Mouse (Mus musculus): ENCODE results near the gene Rnase10. TPM values are rescaled to one million over a fixed set of nuclear protein-coding genes. Genes with fewer than 3 reads are reported as not detected.
"Not testable (repeated sequence)": the region's sequence is repeated elsewhere in the genome, so short reads cannot be mapped to it uniquely, and the experiment has no call there.

The Rnase10 gene
- 0.34 and 0.40 TPM in 2 replicates for polyA plus RNA-seq (2015; fragmentation: Nextera tagmentation; extraction: Ambion mirVana)

GRCm38 (mm10) chr14:51007152-51007801, at the start of gene Rnase10:
TSS of gene Rnase10 (plus strand) at chr14:51007751.
- H3K9me3 ChIP-seq: no peaks in the 10 kb centered on the region

GRCm38 (mm10) chr14:50958289-50958995, 49.1 kb upstream of the Rnase10 start:
- H3K27me3 ChIP-seq (replicated peaks); H3K9me3 ChIP-seq; H3K27ac ChIP-seq (replicated peaks); ATAC-seq (ENCODE audit: extremely low read depth, insufficient number of reproducible peaks, low FRiP score, low TSS enrichment); H3K36me3 ChIP-seq; H3K4me3 ChIP-seq; H3K9ac ChIP-seq; H3K4me2 ChIP-seq; H3K4me1 ChIP-seq: not testable (repeated sequence)
- WGBS: 78% methylated on average over 5 of the region's 5 CpGs

More at GRCm38 (mm10) chr14:51007152-51007801, at the start of gene Rnase10:
- H3K9ac ChIP-seq: peak within 1 kb of the TSS; percentile 57; the same call in 1 of the 2 replicates
- no peaks in the 10 kb centered on the region for H3K36me3 ChIP-seq
- no peaks in the 10 kb centered on the region for H3K27me3 ChIP-seq (replicated peaks)
- no peak within 1 kb of the TSS for H3K4me3 ChIP-seq
- H3K4me1 ChIP-seq: peaks cover 31% of the 10 kb centered on the region
- ATAC-seq (ENCODE audit: extremely low read depth, insufficient number of reproducible peaks, low FRiP score, low TSS enrichment): no peak
- 70% methylated on average over 8 of the region's 8 CpGs for WGBS
- H3K4me2 ChIP-seq: peak within 1 kb of the TSS; percentile 38; the same call in 1 of the 2 replicates
- H3K27ac ChIP-seq (replicated peaks): peak within 1 kb of the TSS; percentile 96

GRCm38 (mm10) chr14:50968216-50968980, 39.2 kb upstream of the Rnase10 start:
- Histone ChIP-seq H3K9me3 (no peaks in the 10 kb centered on the region), H3K27me3 (replicated peaks) (no peaks in the 10 kb centered on the region), H3K9ac (no peak overlapping the region), H3K36me3 (no peaks in the 10 kb centered on the region), H3K4me1 (peaks cover 9% of the 10 kb centered on the region), H3K4me2 (no peak overlapping the region), H3K27ac (replicated peaks) (no peak overlapping the region), H3K4me3 (no peak overlapping the region)
- WGBS: 83% methylated on average over 5 of the region's 5 CpGs
- ATAC-seq (ENCODE audit: extremely low read depth, insufficient number of reproducible peaks, low FRiP score, low TSS enrichment): no peak

GRCm38 (mm10) chr14:50969041-50969440, 38.5 kb upstream of the Rnase10 start:
- no peaks in the 10 kb centered on the region for H3K27me3 ChIP-seq (replicated peaks)
- no peak overlapping the region for H3K9ac ChIP-seq
- H3K9me3 ChIP-seq: no peaks in the 10 kb centered on the region
- peaks cover 9% of the 10 kb centered on the region for H3K4me1 ChIP-seq
- no peak overlapping the region for H3K27ac ChIP-seq (replicated peaks)
- no peak for ATAC-seq (ENCODE audit: extremely low read depth, insufficient number of reproducible peaks, low FRiP score, low TSS enrichment)
- no peaks in the 10 kb centered on the region for H3K36me3 ChIP-seq
- no peak overlapping the region for H3K4me3 ChIP-seq
- WGBS: 22% methylated on average over 1 of the region's 1 CpGs
- H3K4me2 ChIP-seq: peak overlapping the region; percentile 38; the same call in 1 of the 2 replicates

- no peaks in the 10 kb centered on the region for H3K36me3 ChIP-seq
- no peaks in the 10 kb centered on the region for H3K9me3 ChIP-seq
- ATAC-seq (ENCODE audit: extremely low read depth, insufficient number of reproducible peaks, low FRiP score, low TSS enrichment): no peak
- 23% methylated on average over 12 of the region's 12 CpGs for WGBS
- H3K4me3 ChIP-seq: no peak overlapping the region
- peak overlapping the region; percentile 51; the same call in 1 of the 2 replicates for H3K27ac ChIP-seq (replicated peaks)
- H3K4me2 ChIP-seq: peak overlapping the region; percentile 38
- H3K4me1 ChIP-seq: peaks cover 9% of the 10 kb centered on the region
- no peaks in the 10 kb centered on the region for H3K27me3 ChIP-seq (replicated peaks)
- H3K9ac ChIP-seq: peak overlapping the region; percentile 17; the same call in 1 of the 2 replicates
These were observed 37.7 kb upstream of the Rnase10 start for GRCm38 (mm10) chr14:50969558-50970544.

GRCm38 (mm10) chr14:50970822-50971221, 36.7 kb upstream of the Rnase10 start:
- Histone ChIP-seq H3K9ac (no peak overlapping the region), H3K4me3 (no peak overlapping the region), H3K9me3 (no peaks in the 10 kb centered on the region), H3K4me2 (no peak overlapping the region), H3K36me3 (no peaks in the 10 kb centered on the region), H3K27me3 (replicated peaks) (no peaks in the 10 kb centered on the region), H3K27ac (replicated peaks) (no peak overlapping the region), H3K4me1 (peaks cover 9% of the 10 kb centered on the region)
- no peak for ATAC-seq (ENCODE audit: extremely low read depth, insufficient number of reproducible peaks, low FRiP score, low TSS enrichment)
- WGBS: 54% methylated on average over 1 of the region's 1 CpGs

GRCm38 (mm10) chr14:50973054-50973453, 34.5 kb upstream of the Rnase10 start:
- H3K9me3 ChIP-seq; ATAC-seq (ENCODE audit: extremely low read depth, insufficient number of reproducible peaks, low FRiP score, low TSS enrichment); H3K36me3 ChIP-seq; H3K4me3 ChIP-seq; H3K4me2 ChIP-seq; H3K27ac ChIP-seq (replicated peaks); H3K27me3 ChIP-seq (replicated peaks); H3K9ac ChIP-seq: not testable (repeated sequence)
- peaks cover 15% of the 10 kb centered on the region for H3K4me1 ChIP-seq
- WGBS: 92% methylated on average over 5 of the region's 5 CpGs

- no peak overlapping the region for H3K4me3 ChIP-seq
- H3K9ac ChIP-seq: no peak overlapping the region
- no peak for ATAC-seq (ENCODE audit: extremely low read depth, insufficient number of reproducible peaks, low FRiP score, low TSS enrichment)
- H3K27me3 ChIP-seq (replicated peaks): no peaks in the 10 kb centered on the region
- peaks cover 15% of the 10 kb centered on the region for H3K4me1 ChIP-seq
- no peaks in the 10 kb centered on the region for H3K9me3 ChIP-seq
- no peak overlapping the region for H3K27ac ChIP-seq (replicated peaks)
- H3K4me2 ChIP-seq: no peak overlapping the region
- no peaks in the 10 kb centered on the region for H3K36me3 ChIP-seq
- 31% methylated on average over 4 of the region's 4 CpGs for WGBS
These were observed 33.9 kb upstream of the Rnase10 start for GRCm38 (mm10) chr14:50973700-50974099.

- Histone ChIP-seq H3K27ac (replicated peaks) (no peak overlapping the region), H3K9ac (no peak overlapping the region), H3K4me1 (peaks cover 9% of the 10 kb centered on the region), H3K4me2 (no peak overlapping the region), H3K27me3 (replicated peaks) (no peaks in the 10 kb centered on the region), H3K36me3 (no peaks in the 10 kb centered on the region), H3K4me3 (no peak overlapping the region), H3K9me3 (no peaks in the 10 kb centered on the region)
- WGBS: 46% methylated on average over 5 of the region's 5 CpGs
- ATAC-seq (ENCODE audit: extremely low read depth, insufficient number of reproducible peaks, low FRiP score, low TSS enrichment): no peak; the same call in 1 of the 2 replicates
These were observed 32.5 kb upstream of the Rnase10 start for GRCm38 (mm10) chr14:50975001-50975400.

GRCm38 (mm10) chr14:50976674-50977073, 30.9 kb upstream of the Rnase10 start:
- Histone ChIP-seq H3K27ac (replicated peaks) (no peak overlapping the region), H3K27me3 (replicated peaks) (no peaks in the 10 kb centered on the region), H3K4me3 (no peak overlapping the region), H3K4me1 (peaks cover 8% of the 10 kb centered on the region), H3K36me3 (no peaks in the 10 kb centered on the region), H3K4me2 (peak overlapping the region; percentile 33), H3K9ac (0 out of 2 replicates have a peak overlapping the region, but pooled peaks have one; percentile 11), H3K9me3 (no peaks in the 10 kb centered on the region)
- 30% methylated on average over 9 of the region's 9 CpGs for WGBS
- ATAC-seq (ENCODE audit: extremely low read depth, insufficient number of reproducible peaks, low FRiP score, low TSS enrichment): no peak
